Mouse (Mus musculus) heart, postnatal 10 days (tissue): ENCODE results near the gene Sva. TPM values are rescaled to one million over a fixed set of nuclear protein-coding genes. Genes with fewer than 3 reads are reported as not detected.

Source experiments
- DNase-seq, 2 experiments: peaks; one replicate each; pipeline ENCODE4 v3.0.0; 2021
- intact Hi-C: fragments of 180-260 bp; cut with DNase I; formaldehyde crosslinking; loops from one replicate; pipeline ENCODE4 v1.15.1; 2025
- total RNA-seq, 2 experiments: library from RNA; stranded (reverse); gene quantifications; 2 replicates each; pipeline ENCODE4 v1.2.3; 2021

The Sva gene
- total RNA-seq, result not detected

- intact Hi-C loops, result no loop called here
Observed at GRCm38 (mm10) chr6:42038094-42038493, at the start of gene Sva. TSS of gene Sva (plus strand) at chr6:42038394.

More at GRCm38 (mm10) chr6:42038094-42038493, at the start of gene Sva:
- DNase-seq, result no peak

Other genes with a start within 250 kb of the Sva start
- gene Pip, start 190.9 kb upstream of the Sva start, total RNA-seq, result not detected
- not detected for gene Sval2, start 185.4 kb upstream of the Sva start, total RNA-seq
- gene Sval1, start 86.8 kb upstream of the Sva start, total RNA-seq, result not detected
- not detected for gene Sval3, start 70.3 kb upstream of the Sva start, total RNA-seq
- not detected for gene Tas2r139, start 102.5 kb downstream of the Sva start, total RNA-seq
- not detected for gene Tas2r144, start 176.9 kb downstream of the Sva start, total RNA-seq
- gene Gstk1, start 207.5 kb downstream of the Sva start, total RNA-seq, result 10 to 100 TPM; 29.3 to 32.6 TPM
- not detected for gene Tmem139, start 223.6 kb downstream of the Sva start, total RNA-seq
- 10 to 100 TPM; 19.6 to 31.8 TPM for gene Casp2, start 226.6 kb downstream of the Sva start, total RNA-seq
- 1 to 10 TPM; 1.3 to 1.9 TPM for gene Clcn1, start 248.3 kb downstream of the Sva start, total RNA-seq